Mouse (Mus musculus) lung, postnatal 14 days (tissue): ENCODE data around the gene Prr19.

ENCODE experiments used
- DNase-seq: peaks from one replicate; pipeline ENCODE4 v3.0.0; 2021

Gene Prr19

DNA sequence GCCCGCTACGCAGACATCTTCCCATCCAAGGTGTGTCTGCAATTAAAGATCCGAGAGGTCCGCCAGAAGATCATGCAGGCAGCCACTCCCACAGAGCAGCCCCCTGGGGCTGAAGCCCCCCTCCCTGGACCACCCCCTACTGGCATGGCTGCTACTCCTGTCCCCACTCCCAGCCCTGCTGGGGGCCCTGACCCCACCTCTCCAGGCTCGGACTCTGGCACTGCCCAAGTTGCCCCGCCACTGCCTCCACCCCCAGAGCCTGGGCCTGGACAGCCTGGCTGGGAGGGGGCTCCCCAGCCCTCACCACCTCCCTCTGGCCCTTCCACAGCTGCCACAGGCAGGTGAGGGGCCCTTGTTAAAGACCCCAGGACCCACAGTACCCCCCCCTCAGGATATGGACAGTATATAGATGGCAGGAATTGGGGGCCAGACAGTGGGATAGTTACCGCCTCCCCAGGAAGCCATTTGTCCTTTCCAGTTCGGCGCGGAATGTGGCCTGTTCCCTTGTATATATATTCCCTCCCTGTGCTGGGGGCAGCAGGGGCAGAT, 7.9 kb upstream of the Prr19 start:
- DNase-seq = no peak

DNA sequence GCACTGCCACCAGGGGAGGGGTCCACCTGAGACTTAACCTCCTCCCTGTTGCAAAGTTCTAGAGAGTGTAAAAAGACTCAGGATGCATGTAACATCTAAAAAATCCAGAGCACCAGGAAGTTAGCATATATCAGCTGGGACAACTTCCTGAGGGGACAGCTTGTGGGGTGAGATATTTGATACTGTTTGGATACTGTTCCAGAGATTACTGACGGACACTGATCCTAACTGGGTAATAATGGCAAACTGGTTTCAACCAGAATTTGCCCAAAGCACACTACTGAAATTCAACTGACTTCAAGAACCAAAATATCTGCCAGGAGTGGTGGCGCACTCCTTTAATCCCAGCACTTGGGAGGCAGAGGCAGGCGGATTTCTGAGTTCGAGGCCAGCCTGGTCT, 6.7 kb upstream of the Prr19 start:
- no peak for DNase-seq

GRCm38 (mm10) chr7:25294960-25295722, 6.1 kb upstream of the Prr19 start:
- no peak for DNase-seq

DNA sequence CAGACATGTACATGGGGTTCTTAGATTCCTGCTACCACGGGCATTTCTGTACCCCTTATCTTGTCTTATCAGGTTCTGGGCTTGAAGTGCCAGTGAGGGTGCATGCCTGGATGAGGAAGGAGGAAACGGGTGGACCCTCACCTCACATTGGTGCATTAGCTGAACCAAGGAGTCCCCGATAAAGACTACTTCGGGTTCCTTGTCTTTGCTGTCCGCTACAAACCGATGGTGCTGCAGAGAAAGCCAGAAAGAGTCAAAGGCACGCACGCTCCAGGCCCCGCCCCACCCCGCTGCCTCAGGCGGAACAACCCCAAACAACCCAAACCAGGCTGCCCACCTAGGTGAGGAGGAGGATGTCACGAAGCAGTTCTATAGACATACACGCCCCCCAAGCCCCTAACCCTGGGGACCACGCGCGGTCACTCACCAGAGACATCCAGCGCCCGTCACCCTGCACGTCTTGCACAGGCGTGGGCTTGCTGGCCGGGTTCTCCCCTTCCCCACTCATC, 4.2 kb upstream of the Prr19 start:
- DNase-seq = no peak

GRCm38 (mm10) chr7:25297454-25298325, 3.5 kb upstream of the Prr19 start, which contains the start of gene Pafah1b3:
Gene Pafah1b3, minus strand, starts transcription at chr7:25297986.
- peak; percentile 67 for DNase-seq

- DNase-seq = no peak
Observed at GRCm38 (mm10) chr7:25303003-25303684, 1.9 kb downstream of the Prr19 start.

DNA sequence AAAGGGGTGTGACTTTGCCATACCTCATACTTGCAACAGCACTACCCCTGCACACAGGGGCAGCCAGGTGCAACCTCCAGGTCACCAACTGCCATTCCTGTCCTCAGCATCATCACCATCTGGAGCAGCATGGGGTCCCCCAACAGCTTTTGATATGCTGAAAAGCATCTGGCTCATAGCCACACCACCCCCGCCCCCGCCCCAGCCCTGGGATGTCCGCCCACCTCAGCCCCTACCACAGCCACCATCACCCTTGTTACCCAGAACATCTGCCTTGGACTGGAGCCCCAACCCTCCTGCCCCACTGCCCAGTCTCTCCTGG, 2.4 kb downstream of the Prr19 start:
- no peak for DNase-seq

DNA sequence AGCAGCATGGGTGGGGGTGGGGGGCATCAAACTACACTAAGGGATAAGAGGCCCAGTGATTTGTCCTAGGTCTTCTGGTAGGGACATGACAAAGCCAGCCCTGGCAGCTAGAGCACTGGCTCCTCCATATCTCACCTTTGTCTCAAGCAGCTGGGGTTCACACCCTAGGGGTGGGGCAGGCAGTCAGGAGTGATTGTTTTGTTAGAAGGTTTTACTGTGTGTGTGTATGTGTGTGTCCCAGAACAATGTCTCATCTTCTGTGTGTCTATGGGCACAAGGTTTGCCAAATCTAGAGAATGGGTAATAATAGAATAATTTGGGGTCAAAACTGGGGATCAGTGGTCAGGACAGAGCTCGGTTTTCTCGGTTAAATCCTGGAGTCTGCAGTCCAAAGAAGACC, 4.3 kb downstream of the Prr19 start:
- DNase-seq = no peak

GRCm38 (mm10) chr7:25305956-25306613, 4.9 kb downstream of the Prr19 start, which contains the start of gene Tmem145:
Gene Tmem145, plus strand, starts transcription at chr7:25306106.
- peak; percentile 49 for DNase-seq

DNA sequence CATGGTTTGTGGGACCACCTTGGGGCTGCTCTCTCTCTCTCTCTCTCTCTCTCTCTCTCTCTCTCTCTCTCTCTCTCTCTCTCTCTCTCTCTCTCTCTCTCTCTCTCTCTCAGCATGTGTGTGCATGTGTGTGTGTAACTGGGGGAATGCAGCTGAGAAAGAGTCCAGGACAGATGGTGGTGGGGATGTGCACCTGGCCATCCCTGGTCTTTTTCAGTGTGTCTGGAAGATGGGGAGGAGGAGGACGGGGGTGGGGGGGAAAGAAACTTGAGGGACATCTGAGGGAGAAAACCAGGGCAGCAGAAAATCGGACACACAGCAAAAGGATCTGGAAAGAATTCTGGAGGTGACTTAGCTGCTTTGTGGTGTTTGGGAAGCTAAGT, 5.4 kb downstream of the Prr19 start:
- DNase-seq = no peak

- no peak for DNase-seq
Observed at GRCm38 (mm10) chr7:25308702-25309318, 7.6 kb downstream of the Prr19 start.

DNA sequence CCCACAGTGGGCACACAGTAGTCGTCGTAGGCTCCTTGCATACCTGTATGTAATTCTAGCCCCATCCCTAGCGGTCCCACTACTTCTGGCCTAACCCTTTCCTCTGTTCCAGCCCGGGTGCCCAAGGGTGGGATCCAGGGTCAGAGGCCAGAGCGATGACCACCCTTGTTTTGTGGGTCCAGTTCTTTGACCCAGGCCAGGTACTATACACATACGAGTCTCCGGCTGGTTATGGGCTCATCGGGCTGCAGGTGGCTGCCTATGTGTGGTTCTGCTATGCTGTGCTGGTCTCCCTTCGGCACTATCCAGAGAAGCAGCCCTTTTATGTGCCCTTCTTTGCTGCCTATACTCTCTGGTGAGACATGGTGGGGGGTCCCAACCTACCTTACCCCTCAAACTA, 8.2 kb downstream of the Prr19 start:
- no peak for DNase-seq

- DNase-seq = no peak
Observed at GRCm38 (mm10) chr7:25311193-25311592, 10.0 kb downstream of the Prr19 start.

DNA sequence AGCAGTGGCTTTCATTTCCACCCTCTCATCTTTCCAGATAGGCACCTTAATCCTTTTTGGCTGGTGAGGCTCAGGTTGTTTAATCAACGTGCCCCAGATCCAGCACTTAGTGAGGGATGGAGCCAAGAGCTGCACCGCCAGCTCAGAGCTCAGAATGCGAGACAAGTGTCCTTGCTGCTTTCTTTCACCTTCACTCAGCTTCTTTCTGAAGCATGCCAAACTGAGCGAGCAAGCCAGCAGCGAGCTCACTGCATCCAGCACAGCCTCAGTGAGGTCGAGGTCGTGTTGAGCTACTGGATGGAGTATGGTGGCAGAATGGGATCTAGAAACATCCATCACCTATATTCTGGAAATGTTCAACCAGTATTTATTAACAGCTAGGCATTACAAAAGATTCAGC, 12.1 kb downstream of the Prr19 start:
- DNase-seq = no peak

- DNase-seq = no peak
Observed at GRCm38 (mm10) chr7:25314606-25315305, 13.5 kb downstream of the Prr19 start.

DNA sequence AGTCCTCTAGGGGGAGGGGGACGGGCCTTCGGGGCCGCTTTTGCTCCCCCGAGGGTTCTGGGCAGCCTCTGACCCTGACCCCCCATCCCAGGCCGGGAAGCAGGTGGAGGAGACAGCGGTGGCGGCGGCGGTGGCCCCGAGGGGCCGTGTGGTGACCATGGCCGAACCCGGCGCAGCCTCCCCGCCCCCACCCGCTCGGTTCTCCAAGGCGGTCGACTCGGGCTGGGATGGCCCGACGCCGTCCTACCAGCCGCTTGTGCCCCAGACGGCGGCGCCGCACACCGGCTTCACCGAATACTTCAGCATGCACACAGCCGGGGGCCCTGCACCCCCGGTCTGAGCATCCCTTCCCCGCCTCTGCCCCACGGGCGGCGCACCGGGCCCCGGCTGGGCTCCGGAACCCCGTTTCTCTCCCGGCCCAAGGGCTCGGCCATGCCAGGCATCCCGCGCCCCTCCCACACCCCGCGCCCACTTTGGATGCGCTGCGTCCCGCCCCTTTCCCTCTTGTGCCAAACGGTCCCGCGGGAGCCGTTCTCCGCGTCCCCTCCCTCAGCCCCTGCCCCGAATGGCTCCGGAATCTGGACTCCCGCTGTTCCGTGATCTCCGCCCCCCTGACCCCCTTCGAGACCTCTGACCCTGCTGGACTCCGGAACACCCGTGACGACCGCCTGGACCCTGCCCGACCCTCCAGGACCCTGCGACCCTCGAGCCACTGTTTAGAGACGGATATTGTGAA, 14.3 kb downstream of the Prr19 start:
- DNase-seq = peak; percentile 19

DNA sequence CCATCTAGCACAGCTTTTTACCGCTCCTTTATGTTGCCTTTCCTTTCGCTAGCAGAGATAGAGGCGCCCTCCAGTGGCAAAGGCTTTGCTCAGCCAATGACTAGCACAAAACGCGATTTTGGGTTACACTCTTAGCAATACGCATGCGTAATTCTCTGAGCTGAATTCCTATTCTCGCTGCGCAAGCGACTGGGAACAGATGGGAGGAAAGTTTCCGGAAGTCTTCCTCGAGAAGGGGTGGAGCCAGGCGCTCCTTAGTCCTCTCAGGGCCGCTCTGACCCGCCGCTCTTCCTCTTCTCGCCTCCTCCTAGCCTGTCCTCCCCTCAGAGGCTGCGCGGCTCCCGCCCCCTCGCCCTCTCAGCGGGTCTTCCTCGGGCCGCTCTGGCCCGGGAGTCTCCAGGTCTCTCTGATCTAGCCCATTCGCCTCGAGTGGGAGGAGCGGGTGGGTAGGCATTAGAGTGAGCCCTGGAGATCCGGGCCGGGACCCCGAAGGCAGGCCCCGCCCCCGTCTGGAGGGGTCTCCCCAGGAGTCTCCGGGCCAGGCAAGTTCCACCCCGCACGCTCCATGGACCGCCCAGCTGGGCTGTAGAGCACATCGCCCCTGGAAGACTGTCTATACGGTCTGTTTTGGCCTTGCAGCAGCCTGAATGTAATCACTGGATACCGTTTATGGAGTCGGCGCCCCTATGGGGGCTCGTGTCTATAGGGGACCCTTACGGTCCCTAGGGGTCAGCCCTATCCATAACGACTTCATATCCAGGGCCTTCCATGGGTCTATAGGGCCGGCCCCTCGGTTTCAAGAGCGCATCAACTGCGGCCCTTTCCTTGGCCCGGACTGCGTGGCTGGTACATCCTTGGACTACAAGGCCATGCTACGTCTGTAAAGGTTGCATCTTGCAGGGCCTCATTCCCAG, 15.6 kb downstream of the Prr19 start, which contains the start of gene Megf8:
Gene Megf8 (plus strand): TSS at position 633 of the 914 bp plus-strand sequence.
- DNase-seq = peak; percentile 97

- peak; percentile 6 for DNase-seq
Observed at GRCm38 (mm10) chr7:25317446-25317999, 16.3 kb downstream of the Prr19 start.

- DNase-seq = peak; percentile 11
Observed at GRCm38 (mm10) chr7:25322058-25322484, 20.9 kb downstream of the Prr19 start.
